Comparison of ENCODE assay signal across 8 mouse cellular contexts in genomic region chr14:40789110-40789509, GRCm38 (mm10).
A peak's percentile ranks its signal among the peaks of the same experiment; 100 is the strongest.
DNase-seq lines count a peak whose midpoint lies in the region; TF ChIP-seq lines count a peak whose summit lies in the region.

No protein-coding gene starts in this region.

- peak; percentile 13 for DNase-seq in layer of hippocampus, adult 11-12 months (ENCODE audit: low spot score)
- no peak for DNase-seq in layer of hippocampus, postnatal 14 days (ENCODE audit: low spot score in 2 of 2)
- DNase-seq in MEL-GATA-1-ER (ENCODE audit: extremely low read depth, low read depth) = peak; percentile 0
- DNase-seq in embryo, embryonic 11 days = peak; percentile 72
- peak; percentile 7 for DNase-seq in kidney, adult 2 months
- DNase-seq in lung, postnatal 36 days = peak; percentile 41
- DNase-seq in Muller cell, postnatal 12 days (ENCODE audit: inconsistent ontology term) = no peak
- DNase-seq in urinary bladder, postnatal 25 days (ENCODE audit: low spot score) = no peak

- no peak overlapping the region for H3K27ac ChIP-seq in kidney, adult 2 months (ENCODE audit: insufficient read depth, low read depth, low read length)

- WGBS in kidney, adult 2 months = 34% methylated on average over 3 of the region's 3 CpGs

- TF ChIP-seq CTCF in kidney, adult 2 months (conservative IDR thresholded peaks at IDR 0.05; ENCODE audit: insufficient read depth, insufficient read length, low read depth, low read length) = peak; percentile 59

- H3K4me3 ChIP-seq in kidney, adult 2 months (ENCODE audit: insufficient read depth, low read depth, low read length) = no peak overlapping the region

- H3K4me1 ChIP-seq in kidney, adult 2 months (ENCODE audit: control insufficient read depth, insufficient read depth, low read length) = no peaks in the 10 kb centered on the region

- no peak for TF ChIP-seq POLR2A in kidney, adult 2 months (IDR thresholded peaks at IDR 0.05; ENCODE audit: low read depth, low read length)

- H3K27me3 ChIP-seq in kidney, adult 2 months (replicated peaks; ENCODE audit: control insufficient read depth, insufficient read depth, low read length) = no peaks in the 10 kb centered on the region

- no peaks in the 10 kb centered on the region for H3K36me3 ChIP-seq in kidney, adult 2 months (ENCODE audit: control insufficient read depth, insufficient read depth, low read length)

Comparison
In these comparisons a context has a peak if more than half of its experiments do, and no peak if none do; other contexts are left out.
1. DNase-seq: peak in layer of hippocampus, adult 11-12 months (single experiment), MEL-GATA-1-ER (single experiment), embryo, embryonic 11 days (single experiment), kidney, adult 2 months (single experiment) and lung, postnatal 36 days (single experiment); none in layer of hippocampus, postnatal 14 days (0 of 2), Muller cell, postnatal 12 days (single experiment) and urinary bladder, postnatal 25 days (single experiment).